Mouse (Mus musculus) CD4-positive, CD25-positive, alpha-beta regulatory T cell, adult 4 months (primary cell): Measurements from ENCODE around the gene Npas2. TPM values are rescaled to one million over a fixed set of nuclear protein-coding genes. Genes with fewer than 3 reads are reported as not detected.

Experiments used
- ATAC-seq: one replicate; pipeline ENCODE4 v1.8.0; 2017
- polyA plus RNA-seq, 2 experiments: library from polyadenylated mRNA; unstranded; fragments of 100-300 nt; shearing (Covaris generic); gene quantifications; one replicate each; pipeline ENCODE4 v1.2.1; 2017

The Npas2 gene
- polyA plus RNA-seq, 2 experiments from 2014 or later: 0.17 to 0.32 TPM

DNA sequence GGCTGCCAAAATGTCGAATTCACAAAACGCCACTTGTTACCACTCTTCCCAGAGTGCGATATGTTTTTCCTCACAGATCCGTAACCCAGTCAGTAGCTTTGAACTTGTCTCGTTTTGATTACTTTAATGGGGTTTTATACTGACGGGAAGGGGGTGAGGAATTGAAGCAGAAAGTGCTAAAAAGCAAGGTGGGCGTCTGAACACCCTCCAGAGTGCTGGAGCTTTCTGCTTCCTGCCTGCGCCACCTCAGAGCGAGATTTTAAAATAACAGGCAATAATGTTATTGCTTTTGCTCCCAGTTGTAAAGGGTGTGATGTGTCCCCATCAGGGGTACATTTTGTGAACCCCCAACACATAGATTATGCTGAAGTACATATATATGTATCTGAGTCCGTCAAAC is 145.3 kb downstream of the Npas2 start:
- ATAC-seq: no peak

DNA sequence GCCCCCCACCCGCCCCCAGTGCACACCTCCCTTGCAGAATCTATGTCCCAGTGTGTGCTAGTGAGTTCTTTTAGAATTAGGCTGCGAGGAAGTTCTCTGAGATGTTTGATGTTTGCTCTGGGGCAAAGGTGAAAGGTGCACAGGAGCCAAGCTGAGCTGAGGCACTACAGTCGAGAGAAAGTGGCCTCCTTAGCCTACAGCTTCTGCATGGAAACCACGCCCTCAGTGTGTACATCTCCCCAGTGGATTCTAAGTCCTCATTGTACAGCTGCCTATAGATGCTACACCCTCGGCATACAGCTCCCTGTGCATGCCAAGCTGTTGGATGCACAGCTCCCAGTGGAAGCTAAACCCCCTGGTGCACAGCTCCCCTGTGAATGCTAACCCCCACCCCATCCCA is 145.9 kb downstream of the Npas2 start:
- no peak for ATAC-seq

DNA sequence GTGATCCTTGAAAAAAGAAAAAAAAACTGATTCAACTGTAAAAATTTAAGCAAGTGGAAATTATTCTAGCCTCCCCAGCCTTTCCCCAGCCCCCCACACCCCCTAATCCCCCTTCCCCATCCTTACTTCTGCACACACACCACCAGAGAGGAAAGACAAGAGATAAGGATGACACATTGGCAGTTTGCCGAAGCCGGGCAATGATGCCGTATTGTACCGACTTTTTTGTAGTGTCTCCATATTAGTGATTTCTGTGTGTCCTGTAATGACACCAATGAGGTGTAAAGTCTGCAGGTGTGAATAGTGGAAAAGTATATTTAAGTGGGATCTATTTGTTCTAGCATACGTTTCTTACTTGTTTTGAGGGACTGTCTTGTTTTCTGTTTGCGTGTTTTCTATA is 146.6 kb downstream of the Npas2 start:
- no peak for ATAC-seq

DNA sequence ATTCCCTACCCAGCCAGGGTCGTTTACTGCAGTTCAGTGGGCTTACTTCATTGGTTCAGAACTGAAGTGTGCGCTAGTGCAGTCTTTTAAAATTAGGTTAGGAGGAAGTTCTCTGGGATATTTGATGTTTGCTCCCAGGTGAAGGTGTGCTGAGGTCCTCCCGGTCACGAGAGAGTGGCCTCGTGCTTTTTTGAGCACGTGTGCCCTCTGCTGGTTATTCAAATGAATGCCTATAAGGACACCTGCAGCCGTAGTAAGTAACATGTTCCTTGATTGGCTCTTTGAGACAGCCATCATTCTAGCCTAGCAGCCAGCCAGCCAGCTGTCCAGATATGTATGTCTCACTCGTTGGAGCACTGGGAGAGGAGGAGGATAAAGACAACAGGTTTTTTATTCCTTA is 147.1 kb downstream of the Npas2 start:
- peak; percentile 83 for ATAC-seq

DNA sequence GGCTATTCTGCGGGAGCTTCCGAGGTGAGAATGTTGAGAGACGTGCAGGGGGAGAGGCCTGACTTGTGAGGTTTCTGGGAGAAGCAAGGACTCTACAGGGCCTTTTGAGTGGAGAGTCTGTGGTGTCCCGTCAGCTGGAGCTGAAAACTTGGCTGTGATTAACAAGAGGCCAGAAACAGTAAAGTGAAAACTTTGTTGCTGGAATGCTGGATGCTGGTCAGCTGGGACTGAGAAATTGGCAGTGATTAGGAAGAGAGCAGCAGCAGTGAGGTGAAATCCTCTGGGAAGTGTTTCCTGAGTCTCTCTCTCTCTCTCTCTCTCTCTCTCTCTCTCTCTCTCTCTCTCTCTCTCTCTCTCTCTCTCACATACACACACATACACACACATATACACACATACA is 148.3 kb downstream of the Npas2 start:
- ATAC-seq: no peak

DNA sequence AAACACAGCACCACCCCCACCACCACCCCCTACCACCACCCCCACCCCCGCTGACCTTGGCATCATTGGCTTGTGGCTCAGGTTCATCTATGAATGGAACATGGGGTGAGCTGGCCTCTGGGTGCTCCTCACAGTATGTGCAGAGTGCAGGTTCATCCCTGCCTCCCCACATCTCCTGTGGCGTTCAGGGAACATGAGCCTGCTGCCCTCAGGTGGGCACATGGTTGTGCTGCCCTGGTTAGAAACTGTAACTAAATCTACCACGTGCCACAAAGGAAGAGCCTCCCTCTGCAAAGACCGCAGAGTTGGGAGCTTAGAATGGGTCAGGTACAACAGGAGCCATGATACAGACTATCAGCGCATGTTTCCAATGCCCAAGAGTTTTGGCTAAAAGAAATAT is 149.7 kb downstream of the Npas2 start:
- no peak for ATAC-seq

DNA sequence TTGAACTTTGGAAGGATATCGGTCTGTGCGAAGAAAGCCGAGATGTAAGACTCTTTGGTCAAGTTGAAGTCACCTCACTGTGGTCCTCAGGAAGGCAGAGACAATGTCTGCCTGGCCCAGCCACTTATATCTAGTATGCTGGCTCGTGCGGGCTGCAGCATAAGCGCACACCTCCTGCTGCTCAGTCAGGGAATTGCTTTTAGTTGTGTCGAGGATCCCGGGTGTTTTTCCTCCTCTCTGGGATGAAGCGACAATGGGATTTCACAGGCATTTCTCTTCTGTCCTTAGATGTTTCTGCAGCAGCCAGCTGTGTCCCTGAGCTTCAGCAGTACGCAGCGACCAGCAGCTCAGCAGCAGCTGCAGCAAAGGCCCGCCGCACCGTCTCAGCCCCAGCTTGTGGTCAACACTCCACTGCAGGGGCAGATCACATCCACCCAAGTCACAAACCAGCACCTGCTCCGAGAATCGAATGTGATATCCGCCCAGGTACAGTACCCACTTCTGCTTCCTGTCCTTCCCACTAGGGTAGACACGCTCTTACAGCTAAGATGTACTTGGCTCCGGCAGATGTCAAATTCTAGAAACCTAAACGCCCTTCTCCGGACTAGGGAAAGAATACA is 151.6 kb downstream of the Npas2 start:
- no peak for ATAC-seq

DNA sequence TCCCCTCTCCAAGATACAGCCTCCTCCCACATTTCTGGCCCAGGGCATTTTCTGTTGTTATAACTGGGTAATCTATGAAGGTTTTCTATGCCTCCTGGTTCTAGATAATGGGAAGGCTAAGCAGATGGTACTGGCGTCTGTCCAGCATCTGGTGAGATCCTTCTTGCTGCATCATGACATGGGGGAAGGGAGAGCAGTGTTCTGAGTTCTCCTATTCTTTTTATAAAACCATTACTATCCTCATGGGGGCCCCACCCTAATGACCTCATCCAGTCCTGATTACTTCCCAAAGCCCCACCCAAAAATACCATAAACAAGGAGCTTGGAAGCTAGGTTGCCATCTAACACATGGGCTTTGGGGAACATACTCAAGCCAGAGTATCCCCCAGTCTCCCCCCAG is 155.5 kb downstream of the Npas2 start:
- ATAC-seq: no peak

DNA sequence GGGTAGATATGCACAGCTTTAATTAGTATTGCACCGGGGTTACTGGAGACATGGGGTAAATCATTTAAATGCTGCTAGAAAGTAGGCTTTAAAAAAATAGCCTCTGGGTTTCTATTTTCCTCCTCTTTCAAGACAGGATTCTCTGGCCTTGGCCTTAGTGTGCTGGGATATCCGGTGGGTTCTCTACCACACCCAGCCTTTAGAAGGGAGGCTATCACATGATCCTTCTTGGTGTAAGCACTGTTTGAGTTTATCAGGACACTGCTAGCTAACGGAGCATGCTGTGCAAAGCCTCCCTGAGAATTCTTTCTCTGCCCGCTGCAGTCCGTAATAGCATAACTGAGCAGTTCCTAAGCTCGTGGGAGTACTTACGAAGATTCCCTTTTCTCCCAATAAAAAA is 155.9 kb downstream of the Npas2 start:
- no peak for ATAC-seq

DNA sequence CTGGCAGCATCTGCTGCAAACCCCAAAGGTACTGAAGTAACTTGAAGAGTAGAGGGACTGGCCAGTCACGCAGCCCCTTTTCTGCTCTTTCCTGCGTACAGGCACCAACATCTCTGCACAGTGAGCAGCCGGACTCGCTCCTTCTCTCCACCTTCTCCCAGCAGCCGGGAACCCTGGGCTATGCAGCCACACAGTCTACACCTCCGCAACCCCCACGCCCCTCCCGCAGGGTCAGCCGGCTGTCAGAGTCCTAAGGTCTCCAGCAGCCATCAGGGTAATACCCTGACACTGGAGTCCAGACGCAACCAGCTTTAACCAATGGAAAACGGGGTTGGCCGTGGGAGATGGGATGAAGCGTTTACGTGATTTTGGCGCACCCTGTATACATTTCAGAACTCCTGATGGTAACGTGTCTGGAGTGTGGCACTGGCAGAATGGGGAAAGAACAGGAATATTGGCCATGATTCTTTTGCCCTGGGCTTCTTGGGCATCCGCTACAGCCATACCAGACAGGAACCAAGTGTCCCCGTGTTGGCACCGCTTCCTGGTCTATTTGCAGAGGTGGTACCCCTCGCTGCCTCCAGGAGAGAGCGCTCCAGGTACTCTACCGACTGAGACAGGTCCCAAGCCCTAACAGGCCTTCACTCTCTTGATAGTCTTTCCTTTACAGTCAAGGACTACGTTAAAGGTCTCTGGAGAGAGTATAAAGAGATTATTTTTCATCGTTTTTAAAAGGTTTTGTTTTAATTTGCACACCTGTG is 168.4 kb downstream of the Npas2 start:
- ATAC-seq: no peak

DNA sequence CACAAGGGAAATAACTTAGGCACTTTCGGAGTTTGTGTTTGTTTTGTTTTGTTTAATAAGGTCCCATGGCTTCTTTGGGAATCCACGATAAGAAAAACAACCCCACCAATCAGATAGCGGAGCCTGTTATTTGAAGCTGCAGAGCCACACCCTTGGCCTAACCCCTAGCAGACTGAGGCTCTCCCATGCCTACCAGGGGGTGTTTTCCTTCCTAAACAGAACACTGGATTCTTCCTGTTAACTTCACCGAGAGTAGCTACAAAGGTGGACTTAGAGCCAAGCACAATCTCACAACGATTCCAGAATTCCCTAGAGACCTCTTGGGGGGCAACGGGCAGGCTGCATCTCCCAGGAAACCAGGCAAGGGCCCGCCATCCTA is 169.0 kb downstream of the Npas2 start:
- no peak for ATAC-seq

DNA sequence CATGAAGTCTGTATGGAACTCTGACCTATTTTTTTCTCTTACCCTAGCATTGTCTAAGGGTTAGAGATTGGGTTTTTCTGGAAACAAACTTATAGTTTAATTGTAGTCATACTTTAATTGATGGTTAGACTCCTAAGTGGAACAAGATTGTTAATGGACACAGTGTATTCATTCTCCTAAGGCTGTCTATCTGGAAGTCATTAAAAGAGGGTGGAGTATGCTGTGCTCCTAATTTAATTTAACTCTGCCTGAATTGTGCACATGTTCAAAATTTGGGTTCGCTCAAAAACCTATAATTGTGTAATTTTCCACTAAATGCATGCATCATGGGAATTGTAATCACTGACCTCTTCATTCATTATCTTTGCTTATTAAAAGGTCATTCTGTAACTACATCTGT is 172.0 kb downstream of the Npas2 start:
- no peak for ATAC-seq

DNA sequence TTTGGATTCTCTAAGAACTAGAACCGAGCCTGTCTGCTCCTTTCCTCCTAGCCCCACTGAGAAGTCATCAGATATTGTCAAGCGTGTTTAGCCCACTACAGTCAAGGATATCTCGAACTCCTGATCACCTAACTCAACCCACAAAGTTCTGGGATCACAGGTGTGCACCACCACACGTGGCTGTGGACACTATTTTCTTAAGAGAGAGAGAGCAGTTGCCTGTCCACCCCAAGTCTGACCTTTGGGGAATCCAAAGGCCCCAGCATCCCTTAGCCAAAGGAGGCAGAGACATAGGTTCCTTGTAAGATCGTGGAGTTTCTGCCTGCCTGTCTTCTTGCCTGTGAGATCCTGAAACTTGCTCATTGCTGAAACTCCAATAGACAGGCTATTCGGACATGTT is 173.5 kb downstream of the Npas2 start:
- ATAC-seq: no peak

DNA sequence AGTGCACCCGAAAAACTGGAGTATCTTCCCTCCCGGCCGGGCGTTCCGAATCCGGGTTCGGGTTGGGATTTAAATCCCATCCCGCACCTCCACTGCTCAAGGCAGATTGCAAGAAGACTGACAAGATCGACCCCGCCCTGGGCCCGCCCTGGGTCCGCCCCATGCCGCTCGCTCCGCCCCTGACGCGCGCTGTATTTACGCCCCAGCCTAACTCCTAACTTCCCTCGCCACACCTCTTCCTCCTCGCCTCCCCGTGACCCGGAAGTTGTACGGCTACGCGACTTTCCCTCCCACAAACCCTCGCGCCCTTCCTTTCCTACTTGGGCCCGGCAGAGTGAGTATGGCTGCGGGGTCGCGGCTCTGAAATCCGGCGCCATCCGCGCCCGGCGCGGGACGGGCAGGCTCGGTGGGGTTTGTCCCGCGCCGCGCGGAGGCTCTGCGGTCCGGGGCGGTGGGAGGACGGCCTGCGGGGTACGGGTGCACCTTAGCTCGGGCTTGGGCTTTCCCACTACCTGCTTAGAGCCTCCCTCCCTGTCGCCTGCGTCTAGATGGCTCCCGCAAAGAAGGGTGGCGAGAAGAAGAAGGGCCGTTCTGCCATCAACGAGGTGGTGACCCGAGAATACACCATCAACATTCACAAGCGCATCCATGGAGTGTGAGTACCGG is 174.2 kb downstream of the Npas2 start, which contains the start of gene Rpl31:
TSS of gene Rpl31 (plus strand) at position 242 of the 666 bp plus-strand sequence.
- ATAC-seq: peak; percentile 99

DNA sequence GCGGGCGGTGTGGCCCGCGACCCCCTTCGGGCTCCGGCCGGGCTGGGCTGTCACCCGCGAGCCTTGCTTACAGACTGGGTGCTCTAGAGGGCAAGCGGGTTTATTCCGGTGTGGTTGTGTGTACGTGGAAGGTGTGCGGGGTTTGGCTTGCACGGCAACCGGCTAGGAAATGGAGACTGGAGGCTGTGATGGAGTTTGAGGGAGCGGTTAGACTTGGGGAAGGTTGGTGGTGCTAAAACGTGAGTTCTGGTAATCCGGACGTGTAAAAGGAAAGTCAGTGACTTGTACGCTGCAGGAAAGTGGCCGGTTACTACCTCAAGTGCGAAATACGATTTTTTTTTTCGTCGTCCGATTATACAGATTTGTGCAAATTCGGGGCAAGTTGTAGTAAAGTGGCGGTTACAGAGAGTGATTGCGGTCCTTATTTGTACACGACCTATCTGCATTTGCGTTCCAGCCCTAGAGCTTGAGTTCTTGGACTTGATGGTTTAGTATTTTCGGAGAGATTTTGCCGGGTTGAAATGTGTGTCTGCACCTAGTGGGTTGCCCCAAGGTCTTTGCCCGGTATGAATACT is 174.8 kb downstream of the Npas2 start:
- ATAC-seq: peak; percentile 14

DNA sequence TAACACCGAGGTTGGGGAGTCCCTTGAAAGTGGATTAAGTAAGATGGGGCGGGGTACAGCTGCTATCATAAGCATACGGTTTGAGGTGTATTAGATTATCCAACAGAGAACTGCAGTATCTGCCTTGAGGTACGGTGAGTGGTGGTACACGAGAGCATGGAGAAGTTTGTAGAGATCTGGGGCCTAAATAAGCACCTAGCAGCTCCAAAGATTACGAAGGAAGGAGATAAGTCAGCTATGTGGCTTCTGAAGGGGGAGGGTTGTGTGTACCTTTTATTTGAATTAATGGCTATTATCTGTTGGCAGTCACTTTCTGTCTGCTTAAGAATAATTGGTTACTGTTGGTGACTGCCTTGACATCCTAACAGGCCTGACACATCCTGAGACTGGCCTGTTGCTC is 176.9 kb downstream of the Npas2 start:
- no peak for ATAC-seq

DNA sequence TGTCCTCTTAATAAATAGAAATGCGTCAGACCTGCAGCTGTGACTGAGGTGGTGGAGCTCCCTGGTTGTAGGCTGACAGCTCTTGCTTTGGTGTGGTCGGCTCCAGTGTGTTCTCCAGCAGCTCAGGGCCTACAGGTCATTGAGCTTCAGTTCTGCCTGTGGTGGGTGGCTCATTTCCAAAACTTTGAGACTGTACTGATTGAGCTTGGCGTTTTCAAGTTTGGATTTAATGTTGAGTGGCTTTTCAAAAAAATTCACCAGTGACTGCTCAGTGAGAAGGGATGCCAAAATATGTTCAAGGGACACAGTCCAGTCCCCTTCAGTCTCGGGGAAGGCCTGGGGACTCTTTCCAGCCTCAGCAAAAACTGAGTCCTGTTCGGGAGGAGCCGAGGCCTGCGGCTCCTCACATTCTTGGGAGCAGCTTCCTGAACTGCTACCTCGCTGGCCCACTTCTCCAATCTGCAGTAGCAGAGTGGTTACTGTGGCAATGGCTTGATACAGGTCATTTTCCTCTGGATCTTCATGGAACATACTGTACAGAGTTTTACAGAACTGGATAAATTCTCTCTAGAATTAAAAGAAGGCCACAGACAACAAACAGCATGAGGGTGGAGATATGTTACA is 178.8 kb downstream of the Npas2 start:
- ATAC-seq: no peak

DNA sequence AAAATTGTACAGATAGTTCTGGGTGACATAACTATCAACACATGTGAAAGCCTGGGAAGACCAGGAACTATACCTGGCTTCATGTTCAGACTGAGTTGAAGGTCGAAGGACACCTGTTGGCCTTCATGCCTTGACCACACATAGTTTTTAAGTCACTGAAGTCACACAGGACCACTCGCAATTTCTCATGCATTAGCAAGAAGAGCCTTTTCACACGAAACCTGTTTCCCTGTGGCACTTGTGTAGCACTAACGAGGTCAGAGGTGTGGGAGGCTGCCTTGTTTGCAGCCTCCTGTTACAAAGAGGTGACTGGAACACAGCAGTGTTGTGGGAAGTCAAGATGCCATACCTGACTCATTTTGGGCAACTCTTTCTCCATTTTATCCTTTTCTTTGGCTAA is 179.8 kb downstream of the Npas2 start:
- no peak for ATAC-seq

DNA sequence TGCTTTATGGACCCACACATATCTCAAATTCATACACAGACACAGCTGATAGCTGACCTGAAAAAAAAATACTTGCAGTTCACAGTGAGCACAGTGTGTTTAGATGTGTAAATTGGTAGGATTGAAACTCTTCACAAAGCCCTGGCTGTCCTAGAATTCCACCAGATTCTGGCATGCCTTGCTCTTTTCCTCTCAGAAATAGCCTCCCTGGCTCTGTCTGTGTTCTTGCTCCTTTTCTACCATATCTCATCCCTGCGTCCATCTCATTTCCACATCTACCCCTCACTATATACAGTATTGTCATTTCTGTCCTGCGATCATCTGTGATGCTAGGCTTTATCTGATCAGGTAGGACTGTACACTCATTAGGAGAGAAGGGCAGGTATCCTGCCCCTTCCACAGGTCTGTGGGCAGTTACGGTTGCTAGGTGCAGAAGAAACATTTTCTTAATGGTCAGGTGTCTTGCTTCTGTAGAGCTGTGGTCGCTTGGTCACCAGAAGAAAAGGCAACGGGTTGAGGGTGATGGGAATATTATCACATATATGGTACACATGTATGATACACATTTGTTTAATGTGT is 180.8 kb downstream of the Npas2 start:
- no peak for ATAC-seq

DNA sequence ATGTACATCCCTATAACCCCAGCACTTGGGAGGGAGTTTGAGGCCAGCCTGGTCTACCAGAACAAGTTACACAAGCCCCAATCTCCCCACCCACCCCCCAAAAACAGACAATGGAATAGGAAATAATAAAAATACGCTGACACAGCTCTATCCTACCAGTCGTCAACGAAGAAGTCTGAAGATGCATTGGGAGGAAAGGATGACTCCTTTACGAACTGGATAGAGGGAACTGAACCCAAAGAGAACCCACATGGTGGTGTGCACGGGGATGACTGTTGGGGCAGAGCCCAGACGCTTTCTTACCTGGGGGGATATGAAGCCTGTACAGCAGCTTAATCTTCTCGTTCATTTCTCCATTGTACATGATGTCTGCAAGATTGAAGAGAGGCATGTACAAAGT is 182.6 kb downstream of the Npas2 start:
- ATAC-seq: no peak

DNA sequence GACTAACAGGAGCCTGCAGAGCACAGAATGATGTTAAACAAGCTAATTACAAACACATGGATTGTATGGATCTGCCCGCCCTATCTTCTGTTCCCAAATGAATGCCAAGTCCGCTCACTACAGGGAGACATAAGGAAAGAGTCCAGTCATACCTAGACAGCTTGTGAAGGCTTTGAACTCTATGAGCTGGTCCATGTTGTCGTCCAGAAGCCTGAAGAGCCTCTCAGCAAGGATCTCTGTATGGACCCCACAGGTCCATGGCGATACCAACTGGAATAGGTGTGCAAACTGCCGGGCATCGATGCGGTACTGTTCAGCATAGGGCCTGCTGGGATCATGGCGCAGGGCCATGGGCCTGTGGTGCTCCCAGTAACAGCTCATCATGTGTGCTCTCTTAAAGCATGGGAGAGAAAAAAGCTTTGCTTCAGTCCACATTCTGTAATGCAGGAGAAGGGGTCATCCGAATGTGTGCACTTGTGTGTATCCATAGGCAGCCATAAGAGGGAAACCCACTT is 183.3 kb downstream of the Npas2 start:
- no peak for ATAC-seq

DNA sequence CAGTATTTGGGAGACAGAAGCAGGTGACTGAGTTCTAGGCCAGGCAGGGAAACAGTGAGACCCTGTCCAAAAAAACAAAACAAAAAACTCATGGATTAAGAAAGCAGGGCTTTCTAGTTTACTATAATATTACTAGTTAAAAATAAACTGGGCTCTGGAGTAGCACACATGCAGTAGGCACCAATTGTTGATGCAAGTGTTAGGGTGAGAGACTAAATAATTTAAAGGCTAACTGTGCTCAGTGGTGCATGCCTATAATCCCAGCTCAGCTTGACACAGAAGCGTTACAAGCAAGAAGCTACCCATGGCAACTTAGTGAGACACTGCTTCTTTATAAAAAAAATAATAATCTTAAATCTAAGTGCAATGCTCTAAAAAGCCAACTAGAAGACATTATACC is 185.0 kb downstream of the Npas2 start:
- no peak for ATAC-seq

DNA sequence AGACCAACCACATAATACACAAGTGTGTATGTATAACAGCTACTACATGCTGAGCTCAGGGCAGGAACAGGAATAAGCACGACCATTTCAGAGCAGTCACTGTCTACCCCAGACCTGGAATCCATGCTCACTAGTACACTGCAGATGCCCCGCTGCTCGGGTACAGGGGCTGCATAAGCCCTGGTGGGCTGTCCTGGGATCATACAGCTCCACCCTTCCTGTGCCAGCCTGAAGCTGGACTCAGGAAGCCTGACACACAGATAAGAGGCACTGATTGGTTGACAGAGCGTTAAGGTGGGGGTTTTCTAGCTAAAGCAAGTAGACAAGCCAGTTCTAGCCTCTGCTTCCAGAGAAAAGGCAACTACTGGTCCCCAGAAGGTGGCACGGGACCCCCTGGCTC is 185.5 kb downstream of the Npas2 start:
- ATAC-seq: no peak
